Mouse (Mus musculus) spleen, postnatal 14 days (tissue): ENCODE results near the gene Sem1.
"Not testable (repeated sequence)": the region's sequence is repeated elsewhere in the genome, so short reads cannot be mapped to it uniquely, and the experiment has no call there.

Source experiments
- DNase-seq, 2 experiments: peaks; one replicate each; pipeline ENCODE4 v3.0.0; 2021 to 2022; ENCODE audit warnings: low spot score in 2 of 2

Sem1 gene

DNA sequence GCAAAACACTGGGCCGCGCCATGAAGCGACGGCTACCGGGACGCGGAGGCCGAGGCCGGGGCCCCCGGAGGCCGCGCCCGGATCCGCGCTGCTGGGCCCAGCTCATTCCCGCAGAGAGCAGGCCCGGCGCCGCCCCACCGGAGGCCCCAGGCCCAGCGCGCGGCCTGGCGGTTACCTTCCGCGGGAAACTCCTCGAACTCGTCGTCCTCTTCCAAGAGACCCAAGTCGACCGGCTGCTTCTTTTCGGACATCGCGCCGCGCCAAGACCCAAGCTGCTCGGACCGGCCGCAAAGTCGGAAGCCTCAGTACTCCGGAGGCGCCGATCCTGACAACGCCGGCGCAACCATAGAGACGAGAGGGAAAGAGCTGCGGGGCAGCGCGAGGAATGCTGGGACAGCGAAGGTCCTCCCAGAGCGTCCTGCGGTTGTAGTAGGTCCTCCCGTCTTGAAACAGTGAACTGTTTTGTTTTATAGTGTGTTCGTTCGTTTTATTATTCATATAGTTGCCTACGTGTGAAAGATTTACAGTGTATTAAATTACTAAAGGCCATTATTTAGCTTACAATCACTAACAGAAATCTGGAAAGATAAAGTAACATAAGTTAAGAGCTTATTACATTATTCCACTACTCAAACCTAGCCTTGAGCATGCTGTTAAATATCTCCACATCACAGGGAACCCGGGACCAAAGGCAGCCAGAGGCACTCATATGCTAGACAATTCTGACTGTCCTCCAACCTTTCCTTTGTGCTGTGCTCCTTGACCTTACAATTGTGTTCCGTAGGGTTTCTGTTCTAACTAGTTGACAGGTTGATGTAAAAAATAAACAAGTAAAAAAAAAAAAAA is at the start of gene Sem1:
Sem1 (minus strand) TSS at position 360 of the 846 bp plus-strand sequence.
- peak; percentile 79 to 86 for DNase-seq

GRCm38 (mm10) chr6:6622846-6623749 is 44.6 kb upstream of the Sem1 start:
- DNase-seq: no peak

GRCm38 (mm10) chr6:6603561-6604544 is 25.4 kb upstream of the Sem1 start:
- DNase-seq: no peak

DNA sequence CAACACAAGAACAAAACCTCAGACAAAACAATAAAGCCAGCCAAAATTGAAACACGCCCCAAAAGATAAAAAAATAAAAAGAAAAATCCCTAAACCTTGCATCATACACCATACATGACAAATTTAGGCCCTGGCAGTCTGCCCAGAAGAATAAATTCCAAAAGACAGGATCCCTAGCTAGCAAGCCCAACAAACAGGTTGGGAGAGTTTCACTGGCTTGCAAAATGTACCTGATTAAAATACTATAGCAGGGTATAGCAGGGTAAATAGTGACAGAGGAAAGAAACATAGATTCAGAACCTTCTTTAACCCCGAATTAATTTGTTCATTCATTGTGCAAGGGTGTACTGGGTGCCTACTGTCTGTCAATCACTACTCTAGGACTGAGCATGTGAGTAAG is 7.8 kb upstream of the Sem1 start:
- DNase-seq: no peak

- DNase-seq: no peak
Measured at GRCm38 (mm10) chr6:6581849-6582248, 3.4 kb upstream of the Sem1 start.

DNA sequence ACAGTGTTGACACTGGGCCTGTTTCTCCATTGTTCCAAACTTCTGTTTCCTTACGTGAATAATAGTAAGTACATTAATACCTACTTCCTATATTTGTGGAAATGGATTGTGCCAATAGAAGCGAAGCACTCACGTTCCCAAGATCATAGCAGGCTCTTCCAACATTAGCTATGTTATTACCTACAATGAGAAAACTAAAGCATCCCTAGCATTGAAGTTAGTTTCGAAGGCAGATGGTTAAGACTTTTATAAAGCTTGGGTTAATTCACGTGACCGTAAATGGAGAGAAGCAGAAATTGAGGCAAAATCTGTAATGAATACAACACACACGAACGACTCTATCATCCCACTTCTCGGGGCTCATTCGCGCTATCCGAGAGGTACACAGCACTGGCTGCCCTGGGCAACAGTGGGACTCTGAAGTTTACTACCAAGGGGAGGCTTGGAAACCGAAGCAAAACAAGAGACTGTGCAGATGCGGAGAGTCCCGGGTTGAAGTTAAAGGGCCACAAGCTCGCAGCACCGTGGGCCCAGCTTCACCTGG is 650 bp downstream of the Sem1 start:
- DNase-seq: no peak

GRCm38 (mm10) chr6:6577291-6577690 is 1.2 kb downstream of the Sem1 start:
- DNase-seq: no peak

DNA sequence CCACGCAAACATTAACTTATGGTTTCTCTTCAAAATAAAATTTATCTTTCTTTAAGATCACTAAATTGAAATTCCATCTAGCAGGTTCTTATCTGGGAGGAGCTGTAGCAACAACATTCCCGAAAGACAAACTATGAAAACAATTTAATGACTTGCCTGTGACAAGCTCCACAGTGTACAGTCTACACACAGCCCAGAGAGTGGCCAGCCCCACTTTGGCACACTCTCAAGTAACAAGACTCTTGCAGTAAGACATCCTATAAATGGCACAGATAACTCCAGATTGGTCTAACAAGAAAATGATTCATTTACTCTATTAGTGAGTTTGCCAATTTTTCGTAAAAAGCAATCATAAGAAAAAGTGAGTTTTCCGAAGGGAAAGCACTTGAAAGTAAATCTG is 2.7 kb downstream of the Sem1 start:
- DNase-seq: no peak

GRCm38 (mm10) chr6:6568436-6568835 is 10.0 kb downstream of the Sem1 start:
- DNase-seq: no peak

DNA sequence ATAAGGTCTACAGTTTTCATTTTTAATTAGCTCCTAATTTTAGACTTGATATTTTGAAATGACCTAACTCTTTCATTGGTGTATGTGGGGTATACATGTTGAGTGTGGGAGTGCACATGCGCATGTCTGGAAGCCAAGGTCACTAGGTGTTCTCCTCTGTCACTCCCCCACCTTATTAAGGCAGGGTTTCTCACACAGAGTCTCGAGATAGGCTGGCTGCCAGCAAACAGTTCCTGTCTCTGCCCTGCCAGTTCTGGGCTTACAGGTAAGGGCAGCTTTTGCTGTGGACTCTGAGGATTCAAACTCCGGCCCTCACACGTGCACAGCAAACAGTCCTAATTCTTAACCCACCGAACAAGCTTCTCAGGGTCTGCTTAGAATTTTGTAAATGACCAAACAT is 14.8 kb downstream of the Sem1 start:
- no peak for DNase-seq

- DNase-seq: no peak
Measured at GRCm38 (mm10) chr6:6562716-6563115, 15.7 kb downstream of the Sem1 start.

- DNase-seq: no peak
Measured at GRCm38 (mm10) chr6:6557647-6558046, 20.8 kb downstream of the Sem1 start.

- no peak for DNase-seq
Measured at GRCm38 (mm10) chr6:6552006-6552405, 26.5 kb downstream of the Sem1 start.

DNA sequence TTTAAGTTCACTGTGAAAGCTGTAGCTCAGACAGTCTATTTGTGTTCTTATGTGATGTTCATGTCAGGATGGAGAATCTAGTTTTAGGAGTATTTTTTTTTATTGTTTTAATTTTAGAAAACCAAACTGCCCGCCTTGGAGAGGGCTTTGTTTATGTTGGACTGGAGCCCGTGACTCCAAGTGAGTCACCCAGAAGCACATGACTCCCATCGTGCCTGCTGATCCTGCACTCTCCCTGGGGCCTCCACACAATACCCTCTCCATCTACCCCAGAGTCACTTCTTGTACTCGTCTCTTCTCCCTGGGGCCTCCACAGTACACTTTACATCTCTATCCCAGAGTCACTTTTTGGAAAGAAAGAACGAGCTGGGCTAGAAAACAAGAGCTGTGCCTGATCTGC is 30.5 kb downstream of the Sem1 start:
- no peak for DNase-seq

- no peak for DNase-seq
Measured at GRCm38 (mm10) chr6:6544255-6544645, 34.2 kb downstream of the Sem1 start.

DNA sequence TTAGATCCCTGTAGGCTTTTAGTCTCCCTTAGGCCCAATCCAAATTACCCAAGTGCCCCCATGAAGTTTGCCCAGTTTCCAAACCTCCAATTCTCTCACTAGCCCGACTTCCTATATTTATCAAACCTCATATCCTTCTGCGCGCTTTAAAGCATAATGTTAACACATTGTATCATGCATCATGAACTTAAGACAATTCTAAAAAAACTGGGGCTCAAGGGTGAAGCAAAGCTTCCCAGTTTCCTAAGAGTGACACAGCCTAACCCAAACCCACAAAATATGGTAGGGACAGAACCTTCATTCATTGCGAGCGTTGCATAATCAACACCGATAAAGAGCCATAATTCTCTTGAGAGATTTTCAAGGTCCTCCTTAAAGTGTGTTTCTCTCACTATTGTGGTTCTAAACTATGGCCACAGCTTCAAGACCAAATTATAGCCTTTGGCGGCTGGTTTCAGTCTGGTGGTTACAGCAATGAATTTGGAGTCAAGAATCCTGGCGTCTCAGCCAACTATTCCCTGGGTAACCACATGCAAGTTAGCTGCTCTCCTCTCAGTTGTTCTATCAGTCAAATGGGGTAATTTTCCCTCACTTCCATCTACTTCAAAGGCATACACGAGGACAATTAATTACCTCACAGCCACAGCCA is 34.7 kb downstream of the Sem1 start:
- no peak for DNase-seq

- DNase-seq: peak in 1 of 2 experiments; percentile 2
Measured at GRCm38 (mm10) chr6:6542133-6542532, 36.3 kb downstream of the Sem1 start.

GRCm38 (mm10) chr6:6536781-6537466 is 41.5 kb downstream of the Sem1 start:
- no peak for DNase-seq

- DNase-seq: not testable (repeated sequence)
Measured at GRCm38 (mm10) chr6:6536359-6536758, 42.1 kb downstream of the Sem1 start.
